Mouse (Mus musculus) cerebellum, adult 2 months (tissue): Measurements from ENCODE around the gene Rabgap1l. TPM values are rescaled to one million over a fixed set of nuclear protein-coding genes. Genes with fewer than 3 reads are reported as not detected.

Source experiments
- DNase-seq, 2 experiments: peaks; one replicate each; pipeline ENCODE4 v3.0.0; 2021
- H3K27ac ChIP-seq: fragments of 200-500 bp; 2 replicates; pipeline ENCODE4 v1.5.1; 2012; ENCODE audit warnings: low read length, control low read depth, inconsistent platforms; ENCODE audit not compliant: insufficient read depth
- H3K27me3 ChIP-seq: fragments of 200-500 bp; 2 replicates; pipeline ENCODE4 v1.6.1; 2012; ENCODE audit warnings: inconsistent platforms, mild to moderate bottlenecking, low read length, moderate library complexity; ENCODE audit not compliant: control insufficient read depth, insufficient read depth
- H3K4me1 ChIP-seq: fragments of 200-500 bp; 2 replicates; pipeline ENCODE4 v1.6.1; 2011; ENCODE audit warnings: low read length; ENCODE audit not compliant: control insufficient read depth, insufficient read depth
- H3K4me3 ChIP-seq: fragments of 200-500 bp; replicated peaks from 2 replicates; pipeline ENCODE3; 2011; ENCODE audit warnings: mild to moderate bottlenecking, low read depth, low read length, control low read depth; ENCODE audit not compliant: insufficient read depth
- CTCF ChIP-seq: fragments of 200-500 bp; IDR thresholded peaks from 2 replicates; pipeline ENCODE4 v1.5.1; 2011; ENCODE audit warnings: low read depth, mild to moderate bottlenecking, control low read depth, low read length, moderate library complexity, borderline replicate concordance; ENCODE audit not compliant: insufficient read depth
- POLR2A ChIP-seq: fragments of 200-500 bp; IDR thresholded peaks from 2 replicates; pipeline ENCODE4 v1.6.1; 2011; ENCODE audit warnings: low read length, control low read depth, borderline replicate concordance; ENCODE audit not compliant: insufficient read depth
- WGBS: fragments of 180-500 bp; shearing (Covaris S2); methylation state at CpG from one replicate; pipeline ENCODE4 v1.1.7; 2018; 5-methylcytosine and 5-hydroxymethylcytosine counted together
- polyA plus RNA-seq: library from polyadenylated mRNA; depleted of rRNA; stranded (reverse); fragments of >200 nt; gene quantifications from 2 replicates; pipeline ENCODE4 v1.2.3, GENCODE M21; 2012

The Rabgap1l gene
- polyA plus RNA-seq, 1 experiment = 57.7 TPM

GRCm38 (mm10) chr1:160825441-160825856, 32.4 kb upstream of the Rabgap1l start:
- Histone ChIP-seq H3K27ac (peak overlapping the region; percentile 95), H3K27me3 (no peaks in the 10 kb centered on the region), H3K4me1 (peaks cover 11% of the 10 kb centered on the region; the same call in 1 of the 2 replicates), H3K4me3 (no peak overlapping the region)
- DNase-seq = peak; percentile 65 to 91
- no peak for TF ChIP-seq CTCF
- TF ChIP-seq POLR2A = no peak
- WGBS = 27% methylated on average over 3 of the region's 3 CpGs

- peak; percentile 51 to 80 for DNase-seq
- Histone ChIP-seq H3K27me3 (no peaks in the 10 kb centered on the region), H3K4me3 (no peak overlapping the region), H3K27ac (peak overlapping the region; percentile 96; the same call in 1 of the 2 replicates), H3K4me1 (peaks cover 9% of the 10 kb centered on the region; the same call in 1 of the 2 replicates)
- 20% methylated on average over 3 of the region's 3 CpGs for WGBS
- TF ChIP-seq POLR2A (no peak), CTCF (no peak)
These were observed 30.6 kb upstream of the Rabgap1l start for GRCm38 (mm10) chr1:160823638-160824037.

GRCm38 (mm10) chr1:160814198-160814597, 21.2 kb upstream of the Rabgap1l start:
- 93% methylated on average over 5 of the region's 5 CpGs for WGBS
- TF ChIP-seq POLR2A (no peak), CTCF (no peak)
- no peak overlapping the region for H3K27ac ChIP-seq

GRCm38 (mm10) chr1:160812428-160812827, 19.4 kb upstream of the Rabgap1l start:
- no peak overlapping the region for H3K27ac ChIP-seq
- H3K27me3 ChIP-seq = no peaks in the 10 kb centered on the region
- no peak overlapping the region for H3K4me3 ChIP-seq
- TF ChIP-seq CTCF (no peak), POLR2A (no peak)
- no peaks in the 10 kb centered on the region for H3K4me1 ChIP-seq
- no peak for DNase-seq

More at GRCm38 (mm10) chr1:160814198-160814597, 21.2 kb upstream of the Rabgap1l start:
- no peaks in the 10 kb centered on the region for H3K4me1 ChIP-seq
- H3K4me3 ChIP-seq = no peak overlapping the region
- DNase-seq = no peak
- no peaks in the 10 kb centered on the region for H3K27me3 ChIP-seq

GRCm38 (mm10) chr1:160811930-160812329, 18.9 kb upstream of the Rabgap1l start:
- TF ChIP-seq POLR2A = no peak
- no peak for TF ChIP-seq CTCF
- 81% methylated on average over 1 of the region's 1 CpGs for WGBS
- H3K27me3 ChIP-seq = no peaks in the 10 kb centered on the region
- no peak for DNase-seq
- H3K27ac ChIP-seq = no peak overlapping the region
- no peaks in the 10 kb centered on the region for H3K4me1 ChIP-seq
- H3K4me3 ChIP-seq = no peak overlapping the region

GRCm38 (mm10) chr1:160805268-160805667, 12.3 kb upstream of the Rabgap1l start:
- H3K27me3 ChIP-seq = no peaks in the 10 kb centered on the region
- no peak for TF ChIP-seq POLR2A
- no peak for TF ChIP-seq CTCF
- no peaks in the 10 kb centered on the region for H3K4me1 ChIP-seq
- WGBS = 79% methylated on average over 2 of the region's 2 CpGs
- no peak overlapping the region for H3K4me3 ChIP-seq
- no peak overlapping the region for H3K27ac ChIP-seq
- DNase-seq = no peak

- WGBS = 62% methylated on average over 3 of the region's 3 CpGs
- no peaks in the 10 kb centered on the region for H3K27me3 ChIP-seq
- no peaks in the 10 kb centered on the region; the same call in 1 of the 2 replicates for H3K4me1 ChIP-seq
- no peak overlapping the region for H3K27ac ChIP-seq
- peak in 1 of 2 experiments; percentile 18 for DNase-seq
- no peak overlapping the region for H3K4me3 ChIP-seq
- TF ChIP-seq POLR2A = no peak
- no peak for TF ChIP-seq CTCF
These were observed 7.0 kb upstream of the Rabgap1l start for GRCm38 (mm10) chr1:160799972-160800371.

- no peaks in the 10 kb centered on the region for H3K27me3 ChIP-seq
- H3K27ac ChIP-seq = no peak overlapping the region
- no peaks in the 10 kb centered on the region; the same call in 1 of the 2 replicates for H3K4me1 ChIP-seq
- TF ChIP-seq POLR2A (no peak), CTCF (no peak)
- no peak for DNase-seq
- WGBS = 55% methylated on average over 2 of the region's 2 CpGs
- no peak overlapping the region for H3K4me3 ChIP-seq
These were observed 2.0 kb upstream of the Rabgap1l start for GRCm38 (mm10) chr1:160795016-160795415.
